Mouse (Mus musculus): ENCODE data around the gene Zfp809. TPM values are rescaled to one million over a fixed set of nuclear protein-coding genes. Genes with fewer than 3 reads are reported as not detected.

Zfp809 gene
- total RNA-seq, 4 experiments from 2014 or later = 23.0 to 29.1 (median 28.4) TPM

- no peak for DNase-seq (ENCODE audit: low spot score)
Measured at GRCm38 (mm10) chr9:22261594-22261993, 36.1 kb downstream of the Zfp809 start.

GRCm38 (mm10) chr9:22262611-22263010, 37.1 kb downstream of the Zfp809 start:
- no peak for DNase-seq (ENCODE audit: low spot score)

- DNase-seq (ENCODE audit: low spot score) = no peak
Measured at GRCm38 (mm10) chr9:22268886-22269285, 43.4 kb downstream of the Zfp809 start.

GRCm38 (mm10) chr9:22278733-22279132, 53.2 kb downstream of the Zfp809 start:
- no peak for DNase-seq (ENCODE audit: low spot score)

Other genes starting within 250 kb of the Zfp809 start
- gene Rgl3, start 236.3 kb upstream of the Zfp809 start, total RNA-seq (2022) = 1 to 10 TPM; 4.1 to 5.9 (median 4.3) TPM
- gene Ccdc151, start 223.1 kb upstream of the Zfp809 start, total RNA-seq (2022) = not detected
- gene Prkcsh, start 222.9 kb upstream of the Zfp809 start, total RNA-seq (2022) = 10 to 100 TPM; 61.9 to 67.3 (median 65.5) TPM
- gene Elavl3, start 173.7 kb upstream of the Zfp809 start, total RNA-seq (2022) = under 1 TPM; 0.08 to 0.25 (median 0.11) TPM
- gene Gm49318, start 154.5 kb upstream of the Zfp809 start, total RNA-seq (2022) = under 1 TPM in 1 of 4 experiments, not detected in 3; 0.66 TPM
- gene Zfp653, start 154.3 kb upstream of the Zfp809 start, total RNA-seq (2022) = 1 to 10 TPM; 3.0 to 5.0 (median 4.7) TPM
- 100 to 1,000 TPM; 101 to 109 (median 106) TPM for gene Ecsit, start 140.3 kb upstream of the Zfp809 start, total RNA-seq (2022)
- gene Cnn1, start 126.5 kb upstream of the Zfp809 start, total RNA-seq (2022) = 1 to 10 TPM; 3.4 to 8.7 (median 6.1) TPM
- 10 to 100 TPM; 34.9 to 42.6 (median 39.3) TPM for gene Elof1, start 108.5 kb upstream of the Zfp809 start, total RNA-seq (2022)
- gene Acp5, start 90.0 kb upstream of the Zfp809 start, total RNA-seq (2022) = 1 to 10 TPM in 3 of 4 experiments, under 1 TPM in 1; 0.98 to 1.6 (median 1.2) TPM
- gene Pigyl, start 68.9 kb upstream of the Zfp809 start, total RNA-seq (2022) = 10 to 100 TPM; 48.6 to 53.6 (median 50.1) TPM
- gene Zfp872, start 37.6 kb upstream of the Zfp809 start, total RNA-seq (2022) = under 1 TPM in 3 of 4 experiments, not detected in 1; 0.09 to 0.16 (median 0.16) TPM
- gene Zfp599, start 34.2 kb downstream of the Zfp809 start, total RNA-seq (2022) = under 1 TPM; 0.08 to 0.49 (median 0.22) TPM
- gene Zfp810, start 81.9 kb downstream of the Zfp809 start, total RNA-seq (2022) = 1 to 10 TPM; 4.5 to 8.9 (median 6.3) TPM
- gene Anln, start 163.5 kb downstream of the Zfp809 start, total RNA-seq (2022) = 1 to 10 TPM in 2 of 4 experiments, under 1 TPM in 2; 0.84 to 2.0 (median 1.1) TPM
- under 1 TPM; 0.47 to 0.90 (median 0.57) TPM for gene 9530077C05Rik, start 185.8 kb downstream of the Zfp809 start, total RNA-seq (2022)
- gene Gm17545, start 228.6 kb downstream of the Zfp809 start, total RNA-seq (2022) = not detected
- 10 to 100 TPM; 41.3 to 47.6 (median 45.0) TPM for gene Rp9, start 244.0 kb downstream of the Zfp809 start, total RNA-seq (2022)